Mouse (Mus musculus) forebrain, embryonic 13.5 days (tissue): ENCODE results near the gene Olfr1201. TPM values are rescaled to one million over a fixed set of nuclear protein-coding genes. Genes with fewer than 3 reads are reported as not detected.

Experiments used
- ATAC-seq: fragments of 200-750 bp; cut with Nextera tagmentation; 2 replicates; pipeline ENCODE4 v1.8.0; 2017
- H3K27ac ChIP-seq: fragments of 300-500 bp; sonication (generic); 2 replicates; pipeline ENCODE4 v1.5.1; 2015; ENCODE audit warnings: inconsistent platforms, mild to moderate bottlenecking, moderate library complexity
- H3K27me3 ChIP-seq: fragments of 300-500 bp; sonication (generic); 2 replicates; pipeline ENCODE4 v1.6.1; 2015; ENCODE audit warnings: mild to moderate bottlenecking, inconsistent platforms
- H3K36me3 ChIP-seq: fragments of 300-500 bp; sonication (generic); 2 replicates; pipeline ENCODE4 v1.6.1; 2015; ENCODE audit warnings: mild to moderate bottlenecking, inconsistent platforms; ENCODE audit not compliant: poor library complexity, severe bottlenecking
- H3K4me1 ChIP-seq: fragments of 300-500 bp; sonication (generic); 2 replicates; pipeline ENCODE4 v1.6.1; 2015; ENCODE audit warnings: inconsistent platforms
- H3K4me2 ChIP-seq: fragments of 300-500 bp; sonication (generic); 2 replicates; pipeline ENCODE4 v1.6.1; 2015; ENCODE audit warnings: inconsistent platforms, mild to moderate bottlenecking, moderate library complexity
- H3K4me3 ChIP-seq: fragments of 300-500 bp; sonication (generic); 2 replicates; pipeline ENCODE4 v1.5.1; 2015; ENCODE audit warnings: mild to moderate bottlenecking, inconsistent platforms
- H3K9ac ChIP-seq: fragments of 300-500 bp; sonication (generic); 2 replicates; pipeline ENCODE4 v1.6.1; 2015; ENCODE audit warnings: mild to moderate bottlenecking, inconsistent platforms
- H3K9me3 ChIP-seq: fragments of 300-500 bp; sonication (generic); replicated peaks from 2 replicates; pipeline ENCODE4 v1.6.1; 2016; ENCODE audit warnings: inconsistent platforms
- WGBS: fragments of 180-500 bp; shearing (Covaris S2); methylation state at CpG from one replicate; pipeline ENCODE4 v1.1.7; 2015; 5-methylcytosine and 5-hydroxymethylcytosine counted together
- polyA plus RNA-seq: library from polyadenylated mRNA; unstranded; fragments of >200 nt; fragmentation: Nextera tagmentation; extraction: Ambion mirVana; gene quantifications from 2 replicates; pipeline ENCODE4 v1.2.1, GENCODE M21; 2015

Gene Olfr1201
- not detected in 2 replicates for polyA plus RNA-seq

DNA sequence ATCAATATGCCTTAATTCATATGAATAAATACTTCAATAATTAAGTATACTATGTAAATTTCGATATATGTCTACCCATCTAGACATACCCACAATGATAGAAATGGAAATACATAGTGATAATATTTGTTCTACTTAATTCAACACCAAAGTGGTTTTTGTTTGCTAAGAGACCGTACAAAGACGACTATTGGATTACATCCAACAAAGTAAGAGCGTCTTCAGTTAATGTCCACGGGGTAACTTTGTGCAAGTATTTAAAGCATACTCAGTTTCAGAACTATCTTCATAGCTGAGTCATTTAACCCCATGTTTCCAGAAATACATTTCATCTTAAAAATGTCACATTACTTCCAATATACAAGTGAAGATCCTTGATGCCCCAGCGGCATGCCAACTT is at the start of gene Olfr1201:
Olfr1201 (plus strand) TSS at position 301 of the 400 bp plus-strand sequence.
- Histone ChIP-seq H3K4me1 (no peaks in the 10 kb centered on the region), H3K36me3 (no peaks in the 10 kb centered on the region), H3K9me3 (no peaks in the 10 kb centered on the region), H3K27ac (no peak within 1 kb of the TSS), H3K4me3 (no peak within 1 kb of the TSS), H3K27me3 (no peaks in the 10 kb centered on the region), H3K4me2 (no peak within 1 kb of the TSS), H3K9ac (no peak within 1 kb of the TSS)
- ATAC-seq, result no peak
- WGBS, result 85% methylated on average over 6 of the region's 6 CpGs

DNA sequence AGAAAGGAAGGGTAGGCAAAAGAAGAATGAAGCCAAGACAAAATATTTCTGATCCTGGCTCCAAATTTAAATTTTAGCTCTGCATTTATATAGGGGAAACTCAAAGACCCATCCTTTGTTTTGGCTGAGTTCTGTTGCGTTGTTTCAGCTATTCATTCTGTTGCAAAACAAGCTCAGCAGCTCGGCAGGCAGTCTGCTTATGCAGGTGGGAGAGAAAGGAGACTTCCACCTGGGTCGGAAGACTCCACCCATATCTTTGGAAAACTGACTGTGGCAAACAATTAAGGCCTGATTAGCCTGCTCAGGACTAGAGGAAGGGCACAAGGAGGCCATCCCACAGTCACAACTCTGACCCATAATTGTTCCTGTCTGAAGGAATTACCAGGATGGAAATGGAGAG is 49.5 kb upstream of the Olfr1201 start:
- H3K36me3 ChIP-seq, result no peaks in the 10 kb centered on the region
- H3K4me3 ChIP-seq, result no peak overlapping the region
- no peaks in the 10 kb centered on the region for H3K4me1 ChIP-seq
- no peak overlapping the region for H3K27ac ChIP-seq
- H3K9me3 ChIP-seq, result no peaks in the 10 kb centered on the region
- H3K9ac ChIP-seq, result no peak overlapping the region
- ATAC-seq, result no peak
- H3K4me2 ChIP-seq, result no peak overlapping the region
- 62% methylated on average over 3 of the region's 3 CpGs for WGBS
- no peaks in the 10 kb centered on the region for H3K27me3 ChIP-seq

DNA sequence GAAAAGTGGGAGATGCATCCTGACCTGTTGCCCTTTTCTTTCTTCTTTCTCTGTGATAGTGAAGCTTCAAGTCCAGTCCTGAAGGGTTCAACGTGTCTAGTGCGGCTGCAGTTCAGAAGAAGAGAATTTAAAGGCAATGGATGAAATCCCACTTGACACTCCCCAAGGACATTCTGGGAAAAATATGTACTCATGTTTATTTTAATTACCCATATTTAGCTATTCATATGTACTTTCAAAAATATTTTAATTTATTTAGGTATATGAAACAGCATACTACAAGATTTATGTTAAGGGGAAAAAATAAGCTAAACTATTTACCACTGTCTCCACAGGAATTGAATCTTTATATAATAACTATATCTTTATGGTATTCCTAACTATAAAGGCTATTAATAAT is 41.6 kb upstream of the Olfr1201 start, which contains the start of gene Olfr1198:
Olfr1198 (minus strand) TSS at position 101 of the 400 bp plus-strand sequence.
- no peak for ATAC-seq
- WGBS, result 89% methylated on average over 2 of the region's 2 CpGs
- H3K9ac ChIP-seq, result no peak within 1 kb of the TSS
- H3K4me1 ChIP-seq, result no peaks in the 10 kb centered on the region
- no peaks in the 10 kb centered on the region for H3K9me3 ChIP-seq
- no peak within 1 kb of the TSS for H3K4me3 ChIP-seq
- H3K27ac ChIP-seq, result no peak within 1 kb of the TSS
- no peak within 1 kb of the TSS for H3K4me2 ChIP-seq
- no peaks in the 10 kb centered on the region for H3K27me3 ChIP-seq
- H3K36me3 ChIP-seq, result no peaks in the 10 kb centered on the region

DNA sequence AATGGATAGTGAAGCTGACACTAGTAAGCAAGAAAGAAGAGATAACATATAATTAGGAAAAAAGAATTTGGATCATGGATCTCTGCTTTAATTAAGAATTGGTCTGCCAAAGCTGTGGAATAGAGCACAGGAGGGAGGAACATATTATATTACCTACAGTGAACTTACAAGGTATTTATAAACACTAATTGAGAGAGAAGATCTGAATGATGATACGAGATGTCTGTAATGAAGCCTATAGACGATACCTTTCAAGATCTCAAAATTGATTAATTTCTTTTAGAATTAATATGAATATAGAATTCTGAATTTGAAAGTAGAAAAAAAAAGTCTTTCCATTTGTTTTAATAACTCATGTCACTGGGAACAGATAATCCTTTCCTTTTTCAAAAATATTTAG is 32.5 kb upstream of the Olfr1201 start, which contains the start of gene Olfr1199:
Olfr1199 (minus strand) TSS at position 101 of the 400 bp plus-strand sequence.
- H3K36me3 ChIP-seq, result no peaks in the 10 kb centered on the region
- H3K9ac ChIP-seq, result no peak within 1 kb of the TSS
- H3K4me2 ChIP-seq, result no peak within 1 kb of the TSS
- no peaks in the 10 kb centered on the region for H3K27me3 ChIP-seq
- H3K4me1 ChIP-seq, result no peaks in the 10 kb centered on the region
- H3K4me3 ChIP-seq, result no peak within 1 kb of the TSS
- WGBS, result 90% methylated on average over 2 of the region's 2 CpGs
- ATAC-seq, result no peak
- H3K9me3 ChIP-seq, result no peaks in the 10 kb centered on the region
- H3K27ac ChIP-seq, result no peak within 1 kb of the TSS

DNA sequence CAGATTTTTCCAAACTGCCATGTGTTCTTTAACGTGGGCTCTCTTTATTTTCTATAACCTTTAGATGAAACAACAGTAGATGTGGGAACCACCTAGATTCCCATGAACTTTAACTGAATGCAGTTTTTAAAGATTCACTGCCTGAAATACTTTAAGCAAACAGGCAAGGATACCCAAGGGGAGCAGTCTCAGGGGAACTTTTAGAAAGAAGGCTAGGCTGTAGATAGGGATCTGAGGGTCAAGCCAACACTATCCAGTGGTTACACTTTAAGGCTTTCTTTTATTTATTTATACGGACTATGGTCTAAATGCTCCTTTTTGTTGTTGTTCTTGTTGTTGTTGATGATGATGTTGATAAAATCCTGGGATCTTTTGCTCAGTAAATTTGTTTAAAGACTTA is 22.4 kb upstream of the Olfr1201 start, which contains the start of gene Olfr1200:
Olfr1200 (minus strand) TSS at position 101 of the 400 bp plus-strand sequence.
- no peak within 1 kb of the TSS for H3K4me2 ChIP-seq
- no peak for ATAC-seq
- WGBS, result 80% methylated on average over 2 of the region's 2 CpGs

DNA sequence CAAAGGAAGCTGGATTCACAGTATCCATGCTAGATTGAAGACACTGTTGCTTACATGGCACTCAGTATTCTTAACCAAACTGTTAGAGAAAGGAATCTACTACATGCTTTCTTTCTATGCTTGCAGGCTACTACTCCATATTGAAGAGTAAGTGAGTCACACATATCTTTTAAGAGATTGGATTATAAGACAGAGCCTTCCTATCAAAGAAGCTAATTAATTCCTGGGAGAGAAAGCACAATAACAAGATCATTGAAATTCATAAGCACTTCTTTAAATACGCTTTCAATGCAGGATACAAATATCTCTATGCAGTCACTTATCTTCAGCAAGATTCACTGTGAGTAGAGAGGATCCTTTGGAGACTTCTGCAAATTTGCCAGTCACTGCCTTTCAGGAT is 21.4 kb downstream of the Olfr1201 start, which contains the start of gene Olfr1202:
Olfr1202 (plus strand) TSS at position 301 of the 400 bp plus-strand sequence.
- no peak within 1 kb of the TSS for H3K9ac ChIP-seq
- no peak for ATAC-seq
- H3K4me1 ChIP-seq, result no peaks in the 10 kb centered on the region
- H3K27me3 ChIP-seq, result no peaks in the 10 kb centered on the region
- H3K4me3 ChIP-seq, result no peak within 1 kb of the TSS
- no peak within 1 kb of the TSS for H3K4me2 ChIP-seq
- WGBS, result 77% methylated on average over 1 of the region's 1 CpGs
- H3K27ac ChIP-seq, result no peak within 1 kb of the TSS
- no peaks in the 10 kb centered on the region for H3K36me3 ChIP-seq
- no peaks in the 10 kb centered on the region for H3K9me3 ChIP-seq

More for the DNA sequence above, 22.4 kb upstream of the Olfr1201 start, which contains the start of gene Olfr1200:
- H3K9me3 ChIP-seq, result no peaks in the 10 kb centered on the region
- H3K36me3 ChIP-seq, result no peaks in the 10 kb centered on the region
- no peak within 1 kb of the TSS for H3K4me3 ChIP-seq
- no peak within 1 kb of the TSS for H3K27ac ChIP-seq
- no peaks in the 10 kb centered on the region for H3K27me3 ChIP-seq
- H3K4me1 ChIP-seq, result no peaks in the 10 kb centered on the region
- H3K9ac ChIP-seq, result no peak within 1 kb of the TSS

DNA sequence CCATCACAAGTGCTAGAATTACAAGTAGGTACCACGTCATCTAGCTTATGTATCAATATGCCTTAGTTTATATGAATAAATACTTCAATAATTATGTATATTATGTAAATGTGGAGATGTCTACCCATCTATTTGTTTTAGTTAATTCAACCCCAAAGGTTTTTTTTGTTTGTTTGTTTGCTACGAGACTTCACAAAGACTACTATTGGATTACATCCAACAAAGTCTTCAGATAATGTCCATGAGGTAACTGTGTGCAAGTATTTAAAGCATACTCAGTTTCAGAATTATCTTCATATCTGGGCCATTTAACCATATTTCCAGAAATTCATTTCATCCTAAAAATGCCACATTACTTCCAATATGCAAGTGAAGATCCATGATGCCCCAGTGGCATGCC is 36.6 kb downstream of the Olfr1201 start, which contains the start of gene Olfr1205:
Olfr1205 (plus strand) TSS at position 301 of the 400 bp plus-strand sequence.
- WGBS, result 90% methylated on average over 2 of the region's 2 CpGs
- no peaks in the 10 kb centered on the region for H3K36me3 ChIP-seq
- no peak for ATAC-seq
- H3K4me1 ChIP-seq, result no peaks in the 10 kb centered on the region
- no peaks in the 10 kb centered on the region for H3K9me3 ChIP-seq
- H3K27ac ChIP-seq, result no peak within 1 kb of the TSS
- H3K27me3 ChIP-seq, result no peaks in the 10 kb centered on the region
- H3K4me2 ChIP-seq, result no peak within 1 kb of the TSS
- no peak within 1 kb of the TSS for H3K4me3 ChIP-seq
- no peak within 1 kb of the TSS for H3K9ac ChIP-seq

DNA sequence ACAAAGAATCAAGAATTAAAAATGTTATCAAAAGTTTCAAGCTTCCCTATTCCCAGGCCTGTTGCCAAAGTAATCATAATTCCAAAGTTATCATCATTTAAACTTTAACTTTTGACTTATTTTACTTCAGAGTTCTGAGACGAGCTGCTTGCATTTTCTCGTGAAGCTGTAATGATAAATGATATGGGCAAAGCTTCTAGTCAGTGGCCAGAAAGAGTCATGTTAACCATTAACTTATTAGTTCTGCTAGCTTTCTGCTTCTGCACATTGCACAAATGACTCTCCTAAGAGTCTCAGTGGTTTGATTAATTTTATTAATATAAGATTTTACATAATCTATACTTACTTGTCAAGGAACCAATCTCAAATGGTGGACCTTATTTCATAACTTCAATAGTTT is 45.6 kb downstream of the Olfr1201 start:
- Histone ChIP-seq H3K9ac (no peak overlapping the region), H3K9me3 (no peaks in the 10 kb centered on the region), H3K27ac (no peak overlapping the region), H3K36me3 (no peaks in the 10 kb centered on the region), H3K4me3 (no peak overlapping the region), H3K4me2 (no peak overlapping the region), H3K27me3 (no peaks in the 10 kb centered on the region), H3K4me1 (no peaks in the 10 kb centered on the region)
- WGBS, result 96% methylated on average over 2 of the region's 2 CpGs
- no peak for ATAC-seq

Other genes starting within 250 kb of the Olfr1201 start
- not detected in 2 replicates for gene Olfr1188, start 236.1 kb upstream of the Olfr1201 start, polyA plus RNA-seq
- not detected in 2 replicates for gene Olfr1189, start 206.6 kb upstream of the Olfr1201 start, polyA plus RNA-seq
- gene Olfr1191-ps1, start 152.5 kb upstream of the Olfr1201 start, polyA plus RNA-seq, result not detected in 2 replicates
- gene Olfr1192-ps1, start 144.5 kb upstream of the Olfr1201 start, polyA plus RNA-seq, result not detected in 2 replicates
- not detected in 2 replicates for gene Olfr1193, start 117.4 kb upstream of the Olfr1201 start, polyA plus RNA-seq
- not detected in 2 replicates for gene Olfr1195, start 103.8 kb upstream of the Olfr1201 start, polyA plus RNA-seq
- not detected in 2 replicates for gene Olfr1196, start 88.4 kb upstream of the Olfr1201 start, polyA plus RNA-seq
- not detected in 2 replicates for gene Olfr1197, start 60.7 kb upstream of the Olfr1201 start, polyA plus RNA-seq
- gene Olfr1198, start 41.7 kb upstream of the Olfr1201 start, polyA plus RNA-seq, result not detected in 2 replicates
- gene Olfr1199, start 32.6 kb upstream of the Olfr1201 start, polyA plus RNA-seq, result not detected in 2 replicates
- not detected in 2 replicates for gene Olfr1200, start 22.5 kb upstream of the Olfr1201 start, polyA plus RNA-seq
- gene Olfr1202, start 21.5 kb downstream of the Olfr1201 start, polyA plus RNA-seq, result not detected in 2 replicates
- not detected in 2 replicates for gene Olfr1205, start 36.7 kb downstream of the Olfr1201 start, polyA plus RNA-seq
- gene Olfr1204, start 56.3 kb downstream of the Olfr1201 start, polyA plus RNA-seq, result not detected in 2 replicates
- not detected in 2 replicates for gene Olfr1206, start 70.2 kb downstream of the Olfr1201 start, polyA plus RNA-seq
- gene Olfr1208, start 109.3 kb downstream of the Olfr1201 start, polyA plus RNA-seq, result not detected in 2 replicates
- not detected in 2 replicates for gene Olfr1209, start 122.1 kb downstream of the Olfr1201 start, polyA plus RNA-seq
- not detected in 2 replicates for gene Olfr1211, start 145.1 kb downstream of the Olfr1201 start, polyA plus RNA-seq
- not detected in 2 replicates for gene Olfr1212, start 160.9 kb downstream of the Olfr1201 start, polyA plus RNA-seq
- not detected in 2 replicates for gene Gm13762, start 187.2 kb downstream of the Olfr1201 start, polyA plus RNA-seq
- not detected in 2 replicates for gene Olfr1214, start 199.6 kb downstream of the Olfr1201 start, polyA plus RNA-seq
- not detected in 2 replicates for gene Olfr1215, start 213.9 kb downstream of the Olfr1201 start, polyA plus RNA-seq
- not detected in 2 replicates for gene Olfr1216, start 225.3 kb downstream of the Olfr1201 start, polyA plus RNA-seq
- not detected in 2 replicates for gene Olfr1217, start 239.0 kb downstream of the Olfr1201 start, polyA plus RNA-seq